Mouse (Mus musculus): ENCODE data around the gene Ankrd53. TPM values are rescaled to one million over a fixed set of nuclear protein-coding genes. Genes with fewer than 3 reads are reported as not detected.

Ankrd53 gene
- polyA plus RNA-seq, 1 experiment from 2014 or later, result not detected

GRCm38 (mm10) chr6:83742761-83743160, 19.7 kb upstream of the Ankrd53 start, which contains the start of gene Atp6v1b1:
TSS of gene Atp6v1b1 (plus strand) at chr6:83742990.
- H3K27me3 ChIP-seq (ENCODE audit: insufficient read depth, poor library complexity, severe bottlenecking), result peaks cover 67% of the 10 kb centered on the region
- H3K9me3 ChIP-seq, result no peaks in the 10 kb centered on the region
- H3K4me1 ChIP-seq (replicated peaks), result peaks cover 40% of the 10 kb centered on the region
- 54% methylated on average over 5 of the region's 5 CpGs for WGBS
- no peak within 1 kb of the TSS for H3K27ac ChIP-seq
- no peaks in the 10 kb centered on the region for H3K36me3 ChIP-seq
- H3K4me3 ChIP-seq, result no peak within 1 kb of the TSS
- DNase-seq (ENCODE audit: low spot score), result no peak

GRCm38 (mm10) chr6:83743212-83743611, 19.2 kb upstream of the Ankrd53 start:
- Histone ChIP-seq H3K9me3 (no peaks in the 10 kb centered on the region), H3K4me3 (no peak overlapping the region), H3K27me3 (ENCODE audit: insufficient read depth, poor library complexity, severe bottlenecking) (peaks cover 67% of the 10 kb centered on the region), H3K4me1 (replicated peaks) (peaks cover 39% of the 10 kb centered on the region), H3K27ac (no peak overlapping the region), H3K36me3 (no peaks in the 10 kb centered on the region)
- DNase-seq (ENCODE audit: low spot score), result no peak
- 55% methylated on average over 5 of the region's 5 CpGs for WGBS

- Histone ChIP-seq H3K27ac (no peak overlapping the region), H3K36me3 (no peaks in the 10 kb centered on the region), H3K4me3 (no peak overlapping the region), H3K9me3 (no peaks in the 10 kb centered on the region), H3K27me3 (ENCODE audit: insufficient read depth, poor library complexity, severe bottlenecking) (peaks cover 74% of the 10 kb centered on the region), H3K4me1 (replicated peaks) (peaks cover 46% of the 10 kb centered on the region)
- 72% methylated on average over 5 of the region's 5 CpGs for WGBS
- no peak for DNase-seq (ENCODE audit: low spot score)
Observed at GRCm38 (mm10) chr6:83744126-83744525, 18.3 kb upstream of the Ankrd53 start.

GRCm38 (mm10) chr6:83744557-83744956, 17.9 kb upstream of the Ankrd53 start:
- DNase-seq (ENCODE audit: low spot score), result no peak
- H3K36me3 ChIP-seq, result no peaks in the 10 kb centered on the region
- H3K27ac ChIP-seq, result no peak overlapping the region
- H3K4me3 ChIP-seq, result no peak overlapping the region
- no peaks in the 10 kb centered on the region for H3K9me3 ChIP-seq
- peaks cover 79% of the 10 kb centered on the region for H3K27me3 ChIP-seq (ENCODE audit: insufficient read depth, poor library complexity, severe bottlenecking)
- H3K4me1 ChIP-seq (replicated peaks), result peaks cover 51% of the 10 kb centered on the region
- WGBS, result 68% methylated on average over 5 of the region's 5 CpGs

- Histone ChIP-seq H3K27ac (no peak overlapping the region), H3K4me3 (no peak overlapping the region)
Observed at GRCm38 (mm10) chr6:83745466-83745865, 17.0 kb upstream of the Ankrd53 start.

GRCm38 (mm10) chr6:83749286-83749685, 13.2 kb upstream of the Ankrd53 start:
- no peak overlapping the region for H3K4me3 ChIP-seq
- 23% methylated on average over 3 of the region's 3 CpGs for WGBS
- no peaks in the 10 kb centered on the region for H3K9me3 ChIP-seq
- no peak overlapping the region; the same call in 1 of the 2 replicates for H3K27ac ChIP-seq
- peaks cover 94% of the 10 kb centered on the region for H3K27me3 ChIP-seq (ENCODE audit: insufficient read depth, poor library complexity, severe bottlenecking)
- no peaks in the 10 kb centered on the region for H3K36me3 ChIP-seq
- H3K4me1 ChIP-seq (replicated peaks), result peaks cover 43% of the 10 kb centered on the region
- DNase-seq (ENCODE audit: low spot score), result peak; percentile 53

More at GRCm38 (mm10) chr6:83745466-83745865, 17.0 kb upstream of the Ankrd53 start:
- no peak for DNase-seq (ENCODE audit: low spot score)
- 63% methylated on average over 2 of the region's 2 CpGs for WGBS
- Histone ChIP-seq H3K36me3 (no peaks in the 10 kb centered on the region), H3K9me3 (no peaks in the 10 kb centered on the region), H3K27me3 (ENCODE audit: insufficient read depth, poor library complexity, severe bottlenecking) (peaks cover 82% of the 10 kb centered on the region), H3K4me1 (replicated peaks) (peaks cover 60% of the 10 kb centered on the region)

GRCm38 (mm10) chr6:83750171-83750684, 12.2 kb upstream of the Ankrd53 start:
- Histone ChIP-seq H3K27me3 (ENCODE audit: insufficient read depth, poor library complexity, severe bottlenecking) (peaks cover 94% of the 10 kb centered on the region), H3K9me3 (no peaks in the 10 kb centered on the region), H3K4me3 (no peak overlapping the region), H3K36me3 (no peaks in the 10 kb centered on the region), H3K27ac (no peak overlapping the region), H3K4me1 (replicated peaks) (peaks cover 36% of the 10 kb centered on the region)
- WGBS, result 8% methylated on average over 11 of the region's 11 CpGs
- peak; percentile 76 for DNase-seq (ENCODE audit: low spot score)

- H3K4me1 ChIP-seq (replicated peaks), result peaks cover 8% of the 10 kb centered on the region; the same call in 1 of the 2 replicates
- DNase-seq (ENCODE audit: low spot score), result no peak
- H3K4me3 ChIP-seq, result no peak overlapping the region
- H3K27me3 ChIP-seq (ENCODE audit: insufficient read depth, poor library complexity, severe bottlenecking), result peaks cover 100% of the 10 kb centered on the region
- H3K27ac ChIP-seq, result no peak overlapping the region
- H3K9me3 ChIP-seq, result no peaks in the 10 kb centered on the region
- WGBS, result 72% methylated on average over 9 of the region's 9 CpGs
- no peaks in the 10 kb centered on the region for H3K36me3 ChIP-seq
Observed at GRCm38 (mm10) chr6:83756051-83756450, 6.4 kb upstream of the Ankrd53 start.

GRCm38 (mm10) chr6:83762880-83763431, 512 bp downstream of the Ankrd53 start:
- H3K36me3 ChIP-seq, result 0 out of 2 replicates have a peak, but pooled peaks cover under 1% of the 10 kb centered on the region
- peak overlapping the region; percentile 46 for H3K4me3 ChIP-seq
- peaks cover 76% of the 10 kb centered on the region for H3K27me3 ChIP-seq (ENCODE audit: insufficient read depth, poor library complexity, severe bottlenecking)
- H3K27ac ChIP-seq, result no peak overlapping the region; the same call in 1 of the 2 replicates
- no peaks in the 10 kb centered on the region for H3K9me3 ChIP-seq
- H3K4me1 ChIP-seq (replicated peaks), result peaks cover 18% of the 10 kb centered on the region
- DNase-seq (ENCODE audit: low spot score), result peak; percentile 29
- under 1% methylated on average over 35 of the region's 35 CpGs for WGBS

GRCm38 (mm10) chr6:83766982-83767381, 4.5 kb downstream of the Ankrd53 start:
- H3K4me1 ChIP-seq (replicated peaks), result peaks cover 13% of the 10 kb centered on the region
- H3K27me3 ChIP-seq (ENCODE audit: insufficient read depth, poor library complexity, severe bottlenecking), result peaks cover 35% of the 10 kb centered on the region
- no peaks in the 10 kb centered on the region for H3K9me3 ChIP-seq
- peaks cover 40% of the 10 kb centered on the region for H3K36me3 ChIP-seq
- H3K27ac ChIP-seq, result no peak overlapping the region
- no peak for DNase-seq (ENCODE audit: low spot score)
- WGBS, result 86% methylated on average over 3 of the region's 3 CpGs
- H3K4me3 ChIP-seq, result no peak overlapping the region

- DNase-seq (ENCODE audit: low spot score), result no peak
- WGBS, result 86% methylated on average over 5 of the region's 5 CpGs
- Histone ChIP-seq H3K27ac (no peak overlapping the region), H3K36me3 (peaks cover 55% of the 10 kb centered on the region), H3K4me3 (no peak overlapping the region), H3K27me3 (ENCODE audit: insufficient read depth, poor library complexity, severe bottlenecking) (peaks cover 20% of the 10 kb centered on the region), H3K9me3 (no peaks in the 10 kb centered on the region), H3K4me1 (replicated peaks) (peaks cover 4% of the 10 kb centered on the region)
Observed at GRCm38 (mm10) chr6:83768485-83768884, 6.0 kb downstream of the Ankrd53 start.

GRCm38 (mm10) chr6:83774126-83774525, 11.7 kb downstream of the Ankrd53 start:
- 63% methylated on average over 9 of the region's 9 CpGs for WGBS
- Histone ChIP-seq H3K4me3 (peak overlapping the region; percentile 95), H3K27ac (no peak overlapping the region), H3K4me1 (replicated peaks) (peaks cover 30% of the 10 kb centered on the region), H3K9me3 (no peaks in the 10 kb centered on the region), H3K27me3 (ENCODE audit: insufficient read depth, poor library complexity, severe bottlenecking) (no peaks in the 10 kb centered on the region), H3K36me3 (peaks cover 46% of the 10 kb centered on the region)
- no peak for DNase-seq (ENCODE audit: low spot score)

- DNase-seq (ENCODE audit: low spot score), result no peak
- Histone ChIP-seq H3K4me3 (peak overlapping the region; percentile 95), H3K36me3 (peaks cover 38% of the 10 kb centered on the region), H3K9me3 (no peaks in the 10 kb centered on the region), H3K27me3 (ENCODE audit: insufficient read depth, poor library complexity, severe bottlenecking) (no peaks in the 10 kb centered on the region), H3K4me1 (replicated peaks) (peaks cover 30% of the 10 kb centered on the region), H3K27ac (peak overlapping the region; percentile 94)
- WGBS, result 2% methylated on average over 14 of the region's 14 CpGs
Observed at GRCm38 (mm10) chr6:83774781-83775563, 12.5 kb downstream of the Ankrd53 start.

All from hindbrain, embryonic 10.5 days (tissue).